Mouse (Mus musculus) frontal cortex, adult 2 months (tissue): ENCODE results near the gene Pcnx. TPM values are rescaled to one million over a fixed set of nuclear protein-coding genes. Genes with fewer than 3 reads are reported as not detected.

Experiments
- DNase-seq, 2 experiments: peaks; one replicate each; pipeline ENCODE4 v3.0.0; 2022; ENCODE audit warnings: low spot score in 1 of 2; ENCODE audit errors: extremely low spot score in 1 of 2
- polyA plus RNA-seq: library from polyadenylated mRNA; depleted of rRNA; stranded (reverse); fragments of >200 nt; gene quantifications from 2 replicates; pipeline ENCODE4 v1.2.3, GENCODE M21; 2012

Pcnx gene
- polyA plus RNA-seq, 1 experiment = 36.9 TPM

DNA sequence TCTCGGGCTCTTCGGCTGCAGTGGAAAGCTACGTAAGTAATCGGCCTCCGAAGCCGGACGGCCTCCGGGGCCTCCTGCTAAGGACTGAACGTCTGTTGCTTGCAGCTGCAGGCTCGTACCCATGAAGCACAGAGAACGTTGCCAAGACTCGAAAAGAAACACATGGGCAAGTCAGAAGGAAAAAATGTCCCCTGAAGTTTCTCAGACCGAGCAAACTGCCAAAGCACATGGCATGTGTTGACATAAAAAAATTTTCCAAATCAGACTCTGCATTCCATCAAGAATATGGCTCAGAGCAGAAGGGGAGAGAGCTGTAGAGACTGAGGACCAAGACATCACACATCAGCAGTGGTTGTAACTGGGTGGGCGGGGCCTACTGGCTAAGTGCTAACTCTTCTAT lies 6.8 kb upstream of the Pcnx start:
- no peak for DNase-seq

- DNase-seq = no peak
Measured at GRCm38 (mm10) chr12:81853543-81853942, 6.3 kb upstream of the Pcnx start.

GRCm38 (mm10) chr12:81855031-81855430 lies 4.8 kb upstream of the Pcnx start:
- DNase-seq = no peak

DNA sequence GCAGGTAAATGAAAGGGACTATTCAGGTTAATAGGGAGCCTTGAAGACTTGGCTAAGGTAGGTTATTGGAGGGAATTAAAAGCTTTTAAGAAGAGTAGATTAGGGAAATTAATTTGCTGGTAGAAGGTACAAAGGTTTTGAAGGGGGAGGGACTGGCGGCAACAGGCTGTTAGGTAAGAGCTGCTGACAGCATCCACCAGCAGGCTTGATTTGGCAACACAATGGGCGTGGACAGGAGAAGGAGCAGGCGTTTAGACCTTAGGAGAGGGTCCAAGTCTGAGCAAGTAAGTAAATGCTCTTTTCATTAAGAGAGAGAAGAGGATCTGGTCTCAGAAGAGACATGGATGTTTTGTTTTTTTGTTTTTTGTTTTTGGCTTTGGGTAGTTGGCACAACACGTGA lies 3.1 kb upstream of the Pcnx start:
- DNase-seq = no peak

GRCm38 (mm10) chr12:81857251-81857650 lies 2.6 kb upstream of the Pcnx start:
- DNase-seq = no peak

- DNase-seq = no peak
Measured at GRCm38 (mm10) chr12:81857978-81858569, 1.7 kb upstream of the Pcnx start.

DNA sequence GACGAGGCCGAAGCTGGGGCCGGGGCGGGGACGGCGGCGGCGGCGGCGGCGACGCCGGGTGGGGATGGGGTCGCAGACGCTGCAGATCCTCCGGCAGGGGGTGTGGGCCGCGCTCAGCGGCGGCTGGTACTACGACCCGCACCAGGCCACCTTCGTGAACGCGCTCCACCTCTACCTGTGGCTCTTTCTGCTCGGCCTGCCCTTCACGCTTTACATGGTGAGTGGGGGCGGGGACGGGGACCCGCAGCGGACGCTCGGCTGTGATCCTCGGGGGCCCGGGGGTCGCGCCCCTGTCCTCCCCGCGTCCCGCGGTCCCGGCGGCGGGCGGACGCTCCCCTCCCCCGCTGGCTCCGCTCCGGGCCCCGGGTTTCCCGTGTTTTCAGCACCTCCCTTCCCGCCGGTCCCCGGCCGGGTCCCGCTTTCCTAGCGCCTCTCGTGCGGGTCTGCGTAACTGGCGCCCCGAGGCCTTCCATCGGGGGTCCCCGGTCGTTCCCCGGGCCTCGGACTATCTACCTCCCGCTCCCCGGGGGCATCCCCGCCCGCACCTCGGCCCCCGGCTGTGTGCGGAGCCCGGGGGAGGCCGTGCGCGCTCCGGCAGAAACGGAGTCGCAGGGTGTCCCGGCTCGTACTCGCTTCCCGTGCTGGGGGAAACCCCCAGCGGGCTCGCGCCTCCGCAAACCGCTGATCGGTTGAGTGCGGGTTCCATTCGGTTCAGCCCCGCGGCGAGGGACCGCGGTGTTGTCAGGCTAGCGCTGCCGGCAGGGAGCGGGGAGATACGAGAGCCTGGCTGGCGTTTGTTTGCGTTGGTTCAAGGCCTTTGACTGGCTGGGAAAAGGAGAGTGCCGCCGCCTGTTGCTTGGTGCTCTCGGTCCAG lies 722 bp downstream of the Pcnx start:
- DNase-seq = peak in 1 of 2 experiments; percentile 55

GRCm38 (mm10) chr12:81861199-81862085 lies 1.6 kb downstream of the Pcnx start:
- DNase-seq = no peak

GRCm38 (mm10) chr12:81862351-81862802 lies 2.6 kb downstream of the Pcnx start:
- no peak for DNase-seq

- DNase-seq = no peak
Measured at GRCm38 (mm10) chr12:81863949-81864348, 4.1 kb downstream of the Pcnx start.

DNA sequence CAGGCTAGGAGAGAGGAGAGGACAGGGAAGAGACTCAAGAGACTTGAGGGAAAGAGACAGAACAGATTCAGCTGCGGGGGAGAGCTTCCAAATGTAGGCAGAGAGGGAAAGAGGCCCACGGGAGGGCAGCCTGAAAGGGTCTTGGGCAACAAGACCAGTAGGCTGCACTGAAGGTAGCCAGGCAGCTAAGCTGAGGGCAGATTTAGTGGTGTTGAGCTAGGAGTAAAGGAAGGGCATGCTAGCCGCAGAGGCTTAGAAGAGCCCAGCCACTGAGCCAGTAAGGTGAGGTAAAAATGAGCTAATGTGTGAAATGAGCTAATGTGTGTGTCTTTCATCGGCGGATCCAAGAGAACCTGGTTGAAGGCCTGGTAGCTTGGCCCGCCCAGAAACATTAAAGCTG lies 5.4 kb downstream of the Pcnx start:
- no peak for DNase-seq

DNA sequence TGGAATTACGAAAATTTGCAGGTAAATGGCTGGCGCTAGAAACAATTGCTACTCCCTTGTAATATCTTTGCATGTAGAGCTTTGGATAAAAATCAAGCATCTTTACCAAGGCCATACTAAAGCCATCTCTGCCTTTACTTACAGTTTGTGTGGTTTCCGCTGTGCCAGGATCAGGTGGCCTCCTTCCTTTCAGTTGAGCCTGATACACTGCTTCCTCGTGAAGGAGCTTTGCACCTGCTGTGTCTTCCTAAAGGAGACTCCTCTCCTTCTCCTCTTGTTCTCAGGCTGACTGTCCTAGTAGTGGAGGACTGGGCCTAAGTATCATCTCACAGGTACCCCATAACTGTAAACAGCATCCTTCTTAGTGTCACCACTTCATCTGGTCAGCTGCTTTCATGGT lies 7.5 kb downstream of the Pcnx start:
- DNase-seq = no peak

GRCm38 (mm10) chr12:81869205-81869940 lies 9.6 kb downstream of the Pcnx start:
- DNase-seq = no peak

- no peak for DNase-seq
Measured at GRCm38 (mm10) chr12:81873345-81873744, 13.5 kb downstream of the Pcnx start.

DNA sequence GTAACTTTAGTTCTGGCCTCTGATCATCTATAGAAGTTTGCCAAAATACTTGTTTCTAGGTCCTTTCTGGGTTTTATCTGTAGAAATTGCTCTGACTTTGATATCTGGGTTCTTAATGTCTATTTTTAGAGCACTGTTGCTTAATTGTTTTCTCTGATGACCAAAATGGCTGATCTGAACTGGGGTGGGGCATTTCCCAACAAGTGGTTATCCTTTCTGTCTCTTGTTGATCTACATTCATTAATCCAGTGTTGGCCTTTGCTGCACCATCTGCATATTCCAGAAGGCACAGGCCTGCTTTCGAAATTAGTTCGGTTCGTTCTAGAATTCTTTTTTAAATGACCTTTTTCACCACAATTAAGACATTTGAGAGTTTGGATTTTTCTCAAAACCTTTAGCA lies 20.3 kb downstream of the Pcnx start:
- DNase-seq = no peak

DNA sequence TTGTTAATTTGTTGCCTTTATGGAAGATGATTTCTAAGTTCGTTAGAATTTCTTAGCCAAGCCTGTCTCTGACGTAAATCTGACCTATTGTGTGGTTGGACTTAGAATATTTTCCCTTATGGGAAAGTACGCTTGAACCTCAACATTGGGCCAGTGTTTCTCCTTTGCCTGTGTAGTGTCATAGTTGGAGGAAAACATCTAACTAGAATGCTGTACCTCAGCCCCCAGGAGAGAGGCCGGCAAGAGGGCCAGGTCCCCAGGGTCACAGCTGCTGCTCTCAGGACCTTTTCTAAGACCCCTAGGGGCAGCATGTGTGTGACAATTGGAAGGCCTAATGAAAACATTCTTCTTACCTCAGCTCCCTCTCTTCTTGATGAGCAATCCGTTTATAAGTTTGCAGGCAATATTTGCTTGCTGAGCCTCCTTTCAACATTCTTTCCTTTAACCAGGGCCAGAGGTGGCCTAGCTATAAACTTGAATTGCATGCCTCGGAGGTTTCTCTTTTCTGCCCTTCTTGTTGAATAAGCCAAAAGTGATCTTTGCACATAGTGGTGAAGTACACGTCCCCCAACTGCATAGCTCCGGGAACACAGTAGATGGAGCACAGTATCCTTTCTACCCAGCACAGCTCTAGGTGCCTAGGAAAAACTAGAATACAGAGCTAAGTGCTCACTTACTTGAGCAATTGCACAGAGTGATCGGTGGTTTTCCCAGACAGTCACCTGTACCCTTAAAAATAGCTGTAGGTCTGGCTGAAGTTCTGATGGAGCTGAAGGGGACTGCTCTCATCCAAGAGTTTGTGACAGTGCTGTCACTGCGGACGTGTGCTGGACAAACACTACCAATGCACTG lies 23.7 kb downstream of the Pcnx start:
- DNase-seq = no peak

DNA sequence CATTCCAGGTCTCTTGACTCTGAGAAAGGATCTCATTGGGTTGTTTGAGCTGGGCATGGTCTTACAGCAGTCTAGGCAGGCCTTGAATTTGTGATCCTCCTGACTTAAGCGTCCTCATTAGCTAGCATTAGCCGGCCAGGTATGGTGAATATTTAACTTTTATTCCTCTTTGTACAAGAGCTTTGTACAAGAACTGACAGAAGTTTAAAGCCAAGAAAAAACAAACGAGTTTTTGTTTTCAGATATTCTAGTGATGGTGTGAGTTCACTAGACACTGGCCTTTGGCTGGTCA lies 24.2 kb downstream of the Pcnx start:
- no peak for DNase-seq

DNA sequence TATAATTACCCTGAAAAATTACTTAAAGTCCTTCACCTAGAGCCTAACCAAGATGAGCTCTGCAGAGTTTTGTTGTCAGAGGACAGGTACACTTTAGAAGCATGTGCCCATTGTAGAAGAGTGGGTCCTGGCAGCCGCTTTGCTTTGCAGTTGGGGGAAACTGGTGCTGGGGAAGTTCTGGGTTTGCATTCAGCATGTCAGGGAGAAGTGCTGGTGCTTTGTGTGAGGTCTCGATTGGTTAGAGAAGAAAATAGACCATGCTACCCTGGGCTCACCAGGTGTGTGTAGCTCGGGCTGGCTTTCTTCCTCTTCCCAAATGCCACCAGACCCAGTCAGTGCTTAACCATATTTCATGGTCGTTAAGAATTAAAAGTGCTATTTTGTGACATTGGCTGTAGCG lies 25.2 kb downstream of the Pcnx start:
- no peak for DNase-seq

GRCm38 (mm10) chr12:81885982-81886381 lies 26.2 kb downstream of the Pcnx start:
- DNase-seq = peak in 1 of 2 experiments; percentile 18

GRCm38 (mm10) chr12:81888954-81889353 lies 29.1 kb downstream of the Pcnx start:
- DNase-seq = no peak
